Mouse (Mus musculus) brown adipose tissue, adult 24 weeks (tissue): ENCODE measurements around the gene Rab11fip4. TPM values are rescaled to one million over a fixed set of nuclear protein-coding genes. Genes with fewer than 3 reads are reported as not detected.
A peak's percentile ranks its signal among the peaks of the same experiment; 100 is the strongest.

Source experiments
- H3K27ac ChIP-seq: fragments of 200-500 bp; replicated peaks from 2 replicates; pipeline ENCODE4 v1.5.1; 2012; ENCODE audit warnings: low read depth, mild to moderate bottlenecking, low read length
- H3K4me1 ChIP-seq: fragments of 200-500 bp; 2 replicates; pipeline ENCODE4 v1.6.1; 2012; ENCODE audit warnings: low read length, mixed read lengths; ENCODE audit not compliant: control insufficient read depth, insufficient read depth, insufficient read length
- H3K4me3 ChIP-seq: fragments of 200-500 bp; 2 replicates; pipeline ENCODE4 v1.5.1; 2012; ENCODE audit warnings: low read depth, mild to moderate bottlenecking, low read length, moderate library complexity; ENCODE audit not compliant: insufficient read depth
- polyA plus RNA-seq: library from polyadenylated mRNA; stranded (reverse); fragments of >200 nt; gene quantifications from 2 replicates; pipeline ENCODE4 v1.2.4, GENCODE M21; 2012; ENCODE audit not compliant: missing spikeins, insufficient read depth, insufficient read length

Gene Rab11fip4
- polyA plus RNA-seq, 1 experiment: 3.1 TPM

- Histone ChIP-seq H3K4me3 (no peak overlapping the region), H3K4me1 (peaks cover 34% of the 10 kb centered on the region), H3K27ac (no peak overlapping the region)
Observed at GRCm38 (mm10) chr11:79737126-79737697, 146.2 kb downstream of the Rab11fip4 start.

GRCm38 (mm10) chr11:79737865-79738502 is 147.0 kb downstream of the Rab11fip4 start:
- peak overlapping the region; percentile 95 for H3K27ac ChIP-seq
- peaks cover 34% of the 10 kb centered on the region for H3K4me1 ChIP-seq
- H3K4me3 ChIP-seq: no peak overlapping the region

GRCm38 (mm10) chr11:79738725-79739558 is 147.9 kb downstream of the Rab11fip4 start:
- H3K4me3 ChIP-seq: no peak overlapping the region
- H3K27ac ChIP-seq: peak overlapping the region; percentile 95
- H3K4me1 ChIP-seq: peaks cover 34% of the 10 kb centered on the region

- Histone ChIP-seq H3K4me3 (no peak overlapping the region), H3K4me1 (peaks cover 36% of the 10 kb centered on the region), H3K27ac (peak overlapping the region; percentile 95)
Observed at GRCm38 (mm10) chr11:79740740-79741512, 149.9 kb downstream of the Rab11fip4 start.

- peaks cover 5% of the 10 kb centered on the region; the same call in 1 of the 2 replicates for H3K4me1 ChIP-seq
- no peak overlapping the region for H3K27ac ChIP-seq
- H3K4me3 ChIP-seq: no peak overlapping the region
Observed at GRCm38 (mm10) chr11:79746552-79747102, 155.6 kb downstream of the Rab11fip4 start.

Other genes with a start within 250 kb of the Rab11fip4 start
- gene Omg, start 87.1 kb upstream of the Rab11fip4 start, polyA plus RNA-seq: not detected in 2 replicates
- 0.79 and 2.5 TPM in 2 replicates for gene Evi2b, start 67.5 kb upstream of the Rab11fip4 start, polyA plus RNA-seq
- gene Evi2, start 60.6 kb upstream of the Rab11fip4 start, polyA plus RNA-seq: not detected in 2 replicates
- gene Evi2a, start 60.6 kb upstream of the Rab11fip4 start, polyA plus RNA-seq: 4.7 and 6.5 TPM in 2 replicates